Mouse (Mus musculus): Measurements from ENCODE around the gene Nfil3. TPM values are rescaled to one million over a fixed set of nuclear protein-coding genes. Genes with fewer than 3 reads are reported as not detected.

Gene Nfil3
- 45.2 and 45.6 TPM in 2 replicates for polyA plus RNA-seq (2014; fragmentation: Nextera tagmentation; extraction: Ambion mirVana)

DNA sequence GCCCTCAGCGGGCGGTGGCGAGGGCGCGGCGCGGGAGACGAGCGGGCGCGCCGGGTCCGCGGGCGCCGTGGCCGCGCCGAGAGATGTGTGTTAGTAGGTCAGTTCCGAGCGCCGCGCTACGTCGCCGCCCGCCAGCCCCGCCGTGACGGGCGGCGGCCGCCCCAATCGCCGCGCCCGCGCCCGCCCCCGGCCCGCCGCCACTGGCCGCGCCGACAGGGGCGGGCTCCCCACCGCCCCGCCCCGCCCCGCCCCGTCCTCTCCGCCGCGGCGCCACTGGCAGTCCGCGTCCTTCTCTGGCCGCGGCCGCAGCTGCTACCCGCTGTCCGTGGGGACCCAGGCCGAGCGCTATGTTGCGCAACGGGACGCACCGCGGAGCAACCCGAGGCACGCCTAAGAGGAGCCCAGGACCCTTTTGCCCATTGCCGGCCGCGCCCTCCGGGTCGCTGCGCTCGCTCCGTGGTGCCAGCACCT is at the start of gene Nfil3:
Gene Nfil3 (minus strand): TSS at position 123 of the 471 bp plus-strand sequence.
- WGBS, result under 1% methylated on average over 74 of the region's 79 CpGs
- ATAC-seq (ENCODE audit: low FRiP score), result peak; percentile 90

DNA sequence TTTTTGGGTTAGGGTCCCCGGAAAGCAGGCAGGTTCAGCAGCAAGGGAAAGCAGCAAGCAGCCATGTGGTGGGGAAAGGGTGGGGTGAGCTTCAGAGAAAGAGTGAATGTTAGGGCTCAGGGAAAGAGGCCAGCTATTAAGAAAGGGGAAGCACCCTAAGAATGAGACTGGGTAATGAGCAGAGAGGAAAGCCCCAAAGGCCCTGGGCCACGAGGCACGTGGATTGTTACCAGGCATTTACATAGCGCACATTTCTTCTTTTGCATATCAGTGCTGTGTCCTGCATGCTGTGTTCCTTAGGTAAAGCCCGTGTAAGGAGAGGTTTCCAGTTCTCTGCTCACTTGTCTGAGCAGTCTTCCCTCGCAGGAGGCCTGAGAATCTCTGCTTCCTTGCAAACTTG is 43.4 kb upstream of the Nfil3 start:
- DNase-seq (ENCODE audit: low spot score) (no peak), ATAC-seq (ENCODE audit: low FRiP score) (no peak)
- Histone ChIP-seq H3K27me3 (ENCODE audit: control insufficient read depth, insufficient read depth, low read length) (no peaks in the 10 kb centered on the region), H3K4me3 (replicated peaks; ENCODE audit: low read length) (no peak overlapping the region), H3K36me3 (replicated peaks; ENCODE audit: control insufficient read depth, insufficient read depth) (no peaks in the 10 kb centered on the region), H3K4me1 (replicated peaks; ENCODE audit: control insufficient read depth, insufficient read depth, low read length) (no peaks in the 10 kb centered on the region), H3K27ac (no peak overlapping the region), H3K9me3 (ENCODE audit: control insufficient read depth, low read length) (no peaks in the 10 kb centered on the region), H3K9ac (no peak overlapping the region), H3K4me2 (replicated peaks) (no peak overlapping the region)
- WGBS, result 60% methylated on average over 6 of the region's 6 CpGs

More for the DNA sequence above, at the start of gene Nfil3:
- no peaks in the 10 kb centered on the region for H3K9me3 ChIP-seq (ENCODE audit: control insufficient read depth, low read length)
- H3K4me3 ChIP-seq (replicated peaks; ENCODE audit: low read length), result peak within 1 kb of the TSS; percentile 93
- H3K27me3 ChIP-seq (ENCODE audit: control insufficient read depth, insufficient read depth, low read length), result no peaks in the 10 kb centered on the region
- peak within 1 kb of the TSS; percentile 96 for H3K4me2 ChIP-seq (replicated peaks)
- no peaks in the 10 kb centered on the region for H3K36me3 ChIP-seq (replicated peaks; ENCODE audit: control insufficient read depth, insufficient read depth)
- peak within 1 kb of the TSS; percentile 99 for H3K9ac ChIP-seq
- peaks cover 26% of the 10 kb centered on the region for H3K4me1 ChIP-seq (replicated peaks; ENCODE audit: control insufficient read depth, insufficient read depth, low read length)
- DNase-seq (ENCODE audit: low spot score), result peak; percentile 86
- peak within 1 kb of the TSS; percentile 99 for H3K27ac ChIP-seq

GRCm38 (mm10) chr13:53020282-53020681 is 39.4 kb upstream of the Nfil3 start:
- ATAC-seq (ENCODE audit: low FRiP score), result no peak
- Histone ChIP-seq H3K4me1 (replicated peaks; ENCODE audit: control insufficient read depth, insufficient read depth, low read length) (no peaks in the 10 kb centered on the region), H3K27me3 (ENCODE audit: control insufficient read depth, insufficient read depth, low read length) (no peaks in the 10 kb centered on the region), H3K9me3 (ENCODE audit: control insufficient read depth, low read length) (no peaks in the 10 kb centered on the region), H3K4me3 (replicated peaks; ENCODE audit: low read length) (no peak overlapping the region), H3K27ac (no peak overlapping the region), H3K4me2 (replicated peaks) (no peak overlapping the region), H3K9ac (no peak overlapping the region), H3K36me3 (replicated peaks; ENCODE audit: control insufficient read depth, insufficient read depth) (no peaks in the 10 kb centered on the region)
- no peak for DNase-seq (ENCODE audit: low spot score)
- WGBS, result 76% methylated on average over 3 of the region's 3 CpGs

DNA sequence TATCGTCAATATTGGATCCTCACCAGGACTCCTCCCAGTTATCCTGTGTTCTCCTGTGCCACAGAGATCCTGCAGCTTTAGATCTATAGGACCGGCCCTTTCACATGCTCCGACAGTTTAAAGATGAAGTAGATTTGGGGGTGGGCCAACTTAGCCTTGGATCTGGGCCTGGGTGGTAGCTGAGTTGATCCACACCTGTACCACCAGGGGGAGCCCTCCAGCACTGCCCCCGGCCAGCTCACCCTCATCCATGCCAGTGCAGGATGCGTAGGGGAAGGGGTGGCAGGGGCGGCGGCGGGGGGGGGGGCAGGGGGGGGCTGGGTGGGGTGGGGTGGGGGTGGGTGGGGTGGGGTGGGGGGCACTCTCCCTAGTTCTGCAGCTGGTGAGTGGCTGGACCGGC is 38.7 kb upstream of the Nfil3 start:
- DNase-seq (ENCODE audit: low spot score) (no peak), ATAC-seq (ENCODE audit: low FRiP score) (no peak)
- Histone ChIP-seq H3K4me1 (replicated peaks; ENCODE audit: control insufficient read depth, insufficient read depth, low read length) (no peaks in the 10 kb centered on the region), H3K27me3 (ENCODE audit: control insufficient read depth, insufficient read depth, low read length) (no peaks in the 10 kb centered on the region), H3K27ac (no peak overlapping the region), H3K9ac (no peak overlapping the region), H3K36me3 (replicated peaks; ENCODE audit: control insufficient read depth, insufficient read depth) (no peaks in the 10 kb centered on the region), H3K9me3 (ENCODE audit: control insufficient read depth, low read length) (no peaks in the 10 kb centered on the region), H3K4me2 (replicated peaks) (no peak overlapping the region), H3K4me3 (replicated peaks; ENCODE audit: low read length) (no peak overlapping the region)
- 84% methylated on average over 5 of the region's 9 CpGs for whole genome bisulfite sequencing

GRCm38 (mm10) chr13:53018976-53019375 is 38.1 kb upstream of the Nfil3 start:
- H3K36me3 ChIP-seq (replicated peaks; ENCODE audit: control insufficient read depth, insufficient read depth), result no peaks in the 10 kb centered on the region
- H3K4me1 ChIP-seq (replicated peaks; ENCODE audit: control insufficient read depth, insufficient read depth, low read length), result no peaks in the 10 kb centered on the region
- no peak overlapping the region for H3K9ac ChIP-seq
- no peak overlapping the region for H3K4me3 ChIP-seq (replicated peaks; ENCODE audit: low read length)
- no peaks in the 10 kb centered on the region for H3K9me3 ChIP-seq (ENCODE audit: control insufficient read depth, low read length)
- DNase-seq (ENCODE audit: low spot score) (no peak), ATAC-seq (ENCODE audit: low FRiP score) (no peak)
- no peaks in the 10 kb centered on the region for H3K27me3 ChIP-seq (ENCODE audit: control insufficient read depth, insufficient read depth, low read length)
- WGBS, result 96% methylated on average over 6 of the region's 6 CpGs
- no peak overlapping the region for H3K27ac ChIP-seq
- H3K4me2 ChIP-seq (replicated peaks), result no peak overlapping the region

- 74% methylated on average over 6 of the region's 6 CpGs for WGBS
Observed at GRCm38 (mm10) chr13:53017983-53018382, 37.1 kb upstream of the Nfil3 start.

GRCm38 (mm10) chr13:53017117-53017516 is 36.2 kb upstream of the Nfil3 start:
- ATAC-seq (ENCODE audit: low FRiP score) (no peak), DNase-seq (ENCODE audit: low spot score) (no peak)
- H3K4me3 ChIP-seq (replicated peaks; ENCODE audit: low read length), result no peak overlapping the region
- no peak overlapping the region for H3K4me2 ChIP-seq (replicated peaks)
- H3K27me3 ChIP-seq (ENCODE audit: control insufficient read depth, insufficient read depth, low read length), result no peaks in the 10 kb centered on the region
- WGBS, result 78% methylated on average over 6 of the region's 6 CpGs
- no peaks in the 10 kb centered on the region for H3K4me1 ChIP-seq (replicated peaks; ENCODE audit: control insufficient read depth, insufficient read depth, low read length)
- H3K9me3 ChIP-seq (ENCODE audit: control insufficient read depth, low read length), result no peaks in the 10 kb centered on the region
- H3K27ac ChIP-seq, result no peak overlapping the region
- H3K36me3 ChIP-seq (replicated peaks; ENCODE audit: control insufficient read depth, insufficient read depth), result no peaks in the 10 kb centered on the region
- no peak overlapping the region for H3K9ac ChIP-seq

More at GRCm38 (mm10) chr13:53017983-53018382, 37.1 kb upstream of the Nfil3 start:
- no peaks in the 10 kb centered on the region for H3K4me1 ChIP-seq (replicated peaks; ENCODE audit: control insufficient read depth, insufficient read depth, low read length)
- H3K36me3 ChIP-seq (replicated peaks; ENCODE audit: control insufficient read depth, insufficient read depth), result no peaks in the 10 kb centered on the region
- H3K9ac ChIP-seq, result no peak overlapping the region
- ATAC-seq (ENCODE audit: low FRiP score), result no peak
- DNase-seq (ENCODE audit: low spot score), result no peak
- no peaks in the 10 kb centered on the region for H3K27me3 ChIP-seq (ENCODE audit: control insufficient read depth, insufficient read depth, low read length)
- H3K4me3 ChIP-seq (replicated peaks; ENCODE audit: low read length), result no peak overlapping the region
- H3K9me3 ChIP-seq (ENCODE audit: control insufficient read depth, low read length), result no peaks in the 10 kb centered on the region
- no peak overlapping the region for H3K4me2 ChIP-seq (replicated peaks)
- H3K27ac ChIP-seq, result no peak overlapping the region

GRCm38 (mm10) chr13:53011426-53011825 is 30.6 kb upstream of the Nfil3 start:
- 0 out of 2 replicates have a peak, but pooled peaks cover 4% of the 10 kb centered on the region for H3K4me1 ChIP-seq (replicated peaks; ENCODE audit: control insufficient read depth, insufficient read depth, low read length)
- H3K4me2 ChIP-seq (replicated peaks), result 0 out of 2 replicates have a peak overlapping the region, but pooled peaks have one; percentile 9
- H3K27me3 ChIP-seq (ENCODE audit: control insufficient read depth, insufficient read depth, low read length), result no peaks in the 10 kb centered on the region
- no peak overlapping the region; the same call in 1 of the 2 replicates for H3K27ac ChIP-seq
- WGBS, result 19% methylated on average over 12 of the region's 12 CpGs
- no peaks in the 10 kb centered on the region for H3K36me3 ChIP-seq (replicated peaks; ENCODE audit: control insufficient read depth, insufficient read depth)
- DNase-seq (ENCODE audit: low spot score), result peak; percentile 28
- H3K9me3 ChIP-seq (ENCODE audit: control insufficient read depth, low read length), result no peaks in the 10 kb centered on the region
- no peak for ATAC-seq (ENCODE audit: low FRiP score)
- no peak overlapping the region for H3K9ac ChIP-seq
- no peak overlapping the region for H3K4me3 ChIP-seq (replicated peaks; ENCODE audit: low read length)

DNA sequence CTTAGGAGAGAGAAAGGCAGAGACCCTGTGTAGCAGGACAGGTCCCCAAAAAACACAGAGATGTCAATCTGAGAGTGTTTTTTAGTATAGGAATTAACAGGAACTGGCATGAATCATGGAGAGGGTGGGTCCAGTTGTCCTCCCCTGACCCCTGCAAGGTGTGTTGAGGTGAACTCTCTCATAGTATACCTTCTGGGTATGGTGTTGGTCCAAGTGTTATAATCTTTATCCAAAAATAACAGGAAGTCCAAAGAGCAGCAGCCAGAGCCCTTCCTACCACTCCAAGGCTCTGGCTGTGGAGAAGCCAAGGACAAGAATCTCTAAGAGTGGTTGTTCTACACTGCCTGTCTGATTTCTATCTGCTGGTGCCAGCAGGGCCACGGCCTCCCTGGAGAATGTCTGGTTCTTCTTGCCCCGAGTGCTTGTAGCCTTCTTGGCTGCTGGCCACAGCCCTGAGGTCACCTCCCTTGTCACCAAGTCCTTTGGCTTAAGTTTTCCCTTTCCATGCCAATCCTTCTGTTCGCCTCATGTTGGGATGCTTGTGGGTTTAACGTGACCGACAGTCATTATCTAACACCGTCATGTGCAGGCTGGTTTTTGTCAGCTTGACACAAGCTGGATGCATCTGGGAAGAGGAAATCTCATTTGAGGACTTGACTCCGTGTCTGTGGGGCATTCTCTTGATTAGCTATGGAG is 27.8 kb upstream of the Nfil3 start:
- ATAC-seq (ENCODE audit: low FRiP score), result no peak

More for the DNA sequence above, 27.8 kb upstream of the Nfil3 start:
- Histone ChIP-seq H3K36me3 (replicated peaks; ENCODE audit: control insufficient read depth, insufficient read depth) (no peaks in the 10 kb centered on the region), H3K4me1 (replicated peaks; ENCODE audit: control insufficient read depth, insufficient read depth, low read length) (0 out of 2 replicates have a peak, but pooled peaks cover 4% of the 10 kb centered on the region), H3K4me2 (replicated peaks) (no peak overlapping the region), H3K9me3 (ENCODE audit: control insufficient read depth, low read length) (no peaks in the 10 kb centered on the region), H3K27ac (no peak overlapping the region), H3K27me3 (ENCODE audit: control insufficient read depth, insufficient read depth, low read length) (no peaks in the 10 kb centered on the region), H3K9ac (no peak overlapping the region), H3K4me3 (replicated peaks; ENCODE audit: low read length) (no peak overlapping the region)
- peak; percentile 23 for DNase-seq (ENCODE audit: low spot score)
- WGBS, result 68% methylated on average over 7 of the region's 7 CpGs
